Mouse (Mus musculus) C2C12 (cell line): ENCODE measurements around the gene Ankrd12. TPM values are rescaled to one million over a fixed set of nuclear protein-coding genes. Genes with fewer than 3 reads are reported as not detected.

Experiments
- H3K27me3 ChIP-seq: one replicate; pipeline ENCODE4 v1.6.1; 2011; ENCODE audit not compliant: control insufficient read depth, insufficient read depth, insufficient read length
- H3K36me3 ChIP-seq: one replicate; pipeline ENCODE4 v1.6.1; 2011; ENCODE audit not compliant: control insufficient read depth, insufficient read depth
- H3K4me3 ChIP-seq: one replicate; pipeline ENCODE4 v1.5.1; 2011; ENCODE audit warnings: mild to moderate bottlenecking, control low read depth; ENCODE audit not compliant: poor library complexity, insufficient read depth, severe bottlenecking
- H3K79me2 ChIP-seq: one replicate; pipeline ENCODE4 v1.6.1; 2011; ENCODE audit not compliant: control insufficient read depth, insufficient read depth
- H3K79me3 ChIP-seq: one replicate; pipeline ENCODE4 v1.6.1; 2011; ENCODE audit warnings: low read depth, control low read depth
- H3ac ChIP-seq: one replicate; pipeline ENCODE3; 2011; ENCODE audit warnings: low read depth; ENCODE audit not compliant: control insufficient read depth, insufficient read length
- CEBPB ChIP-seq: IDR thresholded peaks from one replicate; pipeline ENCODE4 v1.6.1; 2011; ENCODE audit warnings: low read depth, mild to moderate bottlenecking, control low read depth, moderate library complexity
- CTCF ChIP-seq: IDR thresholded peaks from one replicate; pipeline ENCODE4 v1.5.1; 2011; ENCODE audit not compliant: control insufficient read depth, insufficient read depth, insufficient read length
- FOSL1 ChIP-seq: IDR thresholded peaks from one replicate; pipeline ENCODE4 v1.8.0; 2011; ENCODE audit warnings: mild to moderate bottlenecking, low read length; ENCODE audit not compliant: poor library complexity, insufficient read depth, severe bottlenecking
- MAX ChIP-seq: IDR thresholded peaks from one replicate; pipeline ENCODE4 v1.6.1; 2011; ENCODE audit warnings: mild to moderate bottlenecking, control low read depth
- MYOD1 ChIP-seq: IDR thresholded peaks from one replicate; pipeline ENCODE4 v1.6.1; 2011; ENCODE audit warnings: low read depth; ENCODE audit not compliant: control insufficient read depth, insufficient read length
- MYOG ChIP-seq: IDR thresholded peaks from one replicate; pipeline ENCODE4 v1.6.1; 2011; ENCODE audit not compliant: control insufficient read depth, insufficient read length; ENCODE audit errors: extremely low read depth
- USF1 ChIP-seq: IDR thresholded peaks from one replicate; pipeline ENCODE4 v1.6.1; 2011; ENCODE audit warnings: low read depth, mild to moderate bottlenecking, control low read depth, moderate library complexity
- polyA plus RNA-seq: library from polyadenylated mRNA; unstranded; fragments of >200 nt; fragmentation: generic; extraction: Trizol; gene quantifications from one replicate; pipeline ENCODE4 v1.2.1, GENCODE M21; 2012; ENCODE audit warnings: missing spikeins

Ankrd12 gene
- polyA plus RNA-seq, 1 experiment = 3.1 TPM

GRCm38 (mm10) chr17:66112166-66112565, 35.3 kb upstream of the Ankrd12 start:
- Histone ChIP-seq H3K27me3 (no peaks in the 10 kb centered on the region), H3K4me3 (peak overlapping the region; percentile 72), H3K36me3 (peaks cover 20% of the 10 kb centered on the region), H3K79me2 (peaks cover 12% of the 10 kb centered on the region), H3K79me3 (peaks cover 7% of the 10 kb centered on the region), H3ac (peak overlapping the region; percentile 94)
- no peak for TF ChIP-seq MYOD1
- TF ChIP-seq CTCF = no peak
- no peak for TF ChIP-seq MAX
- no peak for TF ChIP-seq USF1
- no peak for TF ChIP-seq CEBPB
- TF ChIP-seq FOSL1 = no peak
- no peak for TF ChIP-seq MYOG

- H3K36me3 ChIP-seq = peaks cover 18% of the 10 kb centered on the region
- H3K79me2 ChIP-seq = peaks cover 12% of the 10 kb centered on the region
- H3K27me3 ChIP-seq = no peaks in the 10 kb centered on the region
- H3ac ChIP-seq = peak within 1 kb of the TSS; percentile 94
- peak within 1 kb of the TSS; percentile 72 for H3K4me3 ChIP-seq
- TF ChIP-seq CEBPB (no peak), USF1 (peak; percentile 73), MYOD1 (no peak)
- peaks cover 7% of the 10 kb centered on the region for H3K79me3 ChIP-seq
These were observed 34.6 kb upstream of the Ankrd12 start, which contains the start of gene Washc1 for GRCm38 (mm10) chr17:66111402-66111959. Washc1 (plus strand) TSS chr17:66111545.

GRCm38 (mm10) chr17:66110746-66111145, 33.9 kb upstream of the Ankrd12 start:
- Histone ChIP-seq H3K27me3 (no peaks in the 10 kb centered on the region), H3K36me3 (peaks cover 10% of the 10 kb centered on the region), H3ac (no peak overlapping the region), H3K79me2 (peaks cover 12% of the 10 kb centered on the region), H3K79me3 (peaks cover 7% of the 10 kb centered on the region), H3K4me3 (peak overlapping the region; percentile 72)
- TF ChIP-seq USF1 (no peak), FOSL1 (no peak), MYOD1 (no peak), MAX (no peak), MYOG (no peak), CTCF (no peak), CEBPB (no peak)

GRCm38 (mm10) chr17:66108198-66108597, 31.3 kb upstream of the Ankrd12 start:
- Histone ChIP-seq H3K79me2 (peaks cover 12% of the 10 kb centered on the region), H3K36me3 (no peaks in the 10 kb centered on the region), H3K27me3 (no peaks in the 10 kb centered on the region), H3K4me3 (no peak overlapping the region), H3ac (no peak overlapping the region), H3K79me3 (peaks cover 7% of the 10 kb centered on the region)
- TF ChIP-seq FOSL1 = no peak
- TF ChIP-seq MAX = no peak
- no peak for TF ChIP-seq CTCF
- no peak for TF ChIP-seq MYOG
- TF ChIP-seq USF1 = no peak
- TF ChIP-seq CEBPB = no peak

DNA sequence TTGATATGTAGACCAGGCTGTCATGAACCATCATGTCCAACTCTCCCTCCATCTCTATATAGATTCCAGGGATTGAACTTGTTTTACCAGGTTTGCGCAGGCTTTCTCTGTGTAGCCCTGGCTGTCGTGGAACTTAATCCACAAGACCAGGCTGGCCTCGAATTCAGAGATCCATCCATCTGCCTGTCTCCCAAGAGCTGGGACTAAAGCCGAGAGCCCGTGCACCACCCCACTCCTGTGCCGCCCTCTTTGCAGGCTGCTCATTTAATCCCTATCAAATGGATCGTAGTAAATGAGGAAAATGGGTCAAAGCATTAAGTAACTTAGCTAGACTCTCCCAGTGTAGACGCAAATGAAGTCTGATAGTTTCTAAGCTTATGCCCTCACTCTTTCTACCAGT, 30.6 kb upstream of the Ankrd12 start:
- peaks cover 8% of the 10 kb centered on the region for H3K79me2 ChIP-seq
- no peak overlapping the region for H3ac ChIP-seq
- no peak overlapping the region for H3K4me3 ChIP-seq
- no peaks in the 10 kb centered on the region for H3K27me3 ChIP-seq
- peaks cover 5% of the 10 kb centered on the region for H3K79me3 ChIP-seq
- TF ChIP-seq MAX (no peak), FOSL1 (no peak), CTCF (no peak), CEBPB (no peak), MYOD1 (no peak), MYOG (no peak), USF1 (no peak)
- no peaks in the 10 kb centered on the region for H3K36me3 ChIP-seq

DNA sequence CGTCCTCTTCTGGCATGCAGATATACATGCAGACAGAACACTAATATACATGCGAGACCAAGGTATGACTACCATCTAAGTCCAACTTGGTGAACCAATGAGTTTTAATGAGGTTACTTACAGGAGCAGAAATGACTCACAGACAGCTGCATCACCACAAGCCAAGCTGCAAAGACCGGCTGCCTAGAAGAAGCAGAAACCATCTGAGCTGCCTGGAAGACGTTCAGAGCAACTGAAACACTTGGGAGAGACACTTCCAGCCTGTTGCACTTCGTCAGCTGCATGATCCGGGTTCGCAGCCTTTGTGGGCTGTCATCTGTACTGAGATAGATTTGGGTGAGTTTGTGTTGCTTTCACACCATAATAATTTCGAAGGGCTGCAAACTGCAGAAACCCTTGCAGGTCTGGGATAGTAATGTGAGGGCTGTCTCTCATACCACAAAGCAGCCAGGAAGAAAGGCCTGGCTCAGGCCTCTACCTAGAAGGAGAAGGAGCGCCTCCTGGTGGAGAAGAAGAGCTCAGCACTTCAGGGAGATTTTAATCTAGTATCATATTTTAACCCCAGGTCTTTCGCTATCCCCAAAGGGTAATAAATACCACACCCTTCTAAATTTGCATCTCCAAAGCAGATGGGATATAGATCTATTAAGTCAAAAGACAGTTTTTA, 29.8 kb upstream of the Ankrd12 start:
- Histone ChIP-seq H3K79me2 (peaks cover under 1% of the 10 kb centered on the region), H3K27me3 (no peaks in the 10 kb centered on the region), H3K79me3 (no peaks in the 10 kb centered on the region), H3K36me3 (no peaks in the 10 kb centered on the region), H3ac (no peak overlapping the region), H3K4me3 (no peak overlapping the region)
- TF ChIP-seq MYOG (no peak), USF1 (no peak), MYOD1 (peak; percentile 52), CTCF (peak; percentile 12), CEBPB (no peak), MAX (no peak)
